Mouse (Mus musculus) midbrain, embryonic 10.5 days (tissue): ENCODE results near the gene Boll. TPM values are rescaled to one million over a fixed set of nuclear protein-coding genes. Genes with fewer than 3 reads are reported as not detected.

Experiments
- DNase-seq: peaks from one replicate; pipeline ENCODE4 v3.0.0-alpha.2; 2017; ENCODE audit warnings: low spot score
- H3K27ac ChIP-seq: fragments of 300-500 bp; sonication (generic); replicated peaks from 2 replicates; pipeline ENCODE4 v1.5.1; 2016; ENCODE audit warnings: mild to moderate bottlenecking
- H3K27me3 ChIP-seq: fragments of 300-500 bp; sonication (generic); 2 replicates; pipeline ENCODE4 v1.6.1; 2016; ENCODE audit warnings: low read depth, mild to moderate bottlenecking; ENCODE audit not compliant: poor library complexity, severe bottlenecking
- H3K36me3 ChIP-seq: fragments of 300-500 bp; sonication (generic); 2 replicates; pipeline ENCODE4 v1.6.1; 2016; ENCODE audit warnings: mild to moderate bottlenecking, moderate library complexity
- H3K4me1 ChIP-seq: fragments of 300-500 bp; sonication (generic); 2 replicates; pipeline ENCODE4 v1.6.1; 2016
- H3K4me3 ChIP-seq: fragments of 300-500 bp; sonication (generic); 2 replicates; pipeline ENCODE4 v1.5.1; 2016; ENCODE audit warnings: mild to moderate bottlenecking, moderate library complexity
- H3K9me3 ChIP-seq: fragments of 300-500 bp; sonication (generic); replicated peaks from 2 replicates; pipeline ENCODE4 v1.6.1; 2016; ENCODE audit warnings: mild to moderate bottlenecking
- WGBS: fragments of 180-500 bp; shearing (Covaris S2); methylation state at CpG from one replicate; pipeline ENCODE4 v1.1.7; 2016; 5-methylcytosine and 5-hydroxymethylcytosine counted together
- polyA plus RNA-seq: library from polyadenylated mRNA; unstranded; fragments of >200 nt; fragmentation: Nextera tagmentation; extraction: Ambion mirVana; gene quantifications from 2 replicates; pipeline ENCODE4 v1.2.1, GENCODE M21; 2016

The Boll gene
- polyA plus RNA-seq, 1 experiment from 2014 or later: 0.23 TPM

DNA sequence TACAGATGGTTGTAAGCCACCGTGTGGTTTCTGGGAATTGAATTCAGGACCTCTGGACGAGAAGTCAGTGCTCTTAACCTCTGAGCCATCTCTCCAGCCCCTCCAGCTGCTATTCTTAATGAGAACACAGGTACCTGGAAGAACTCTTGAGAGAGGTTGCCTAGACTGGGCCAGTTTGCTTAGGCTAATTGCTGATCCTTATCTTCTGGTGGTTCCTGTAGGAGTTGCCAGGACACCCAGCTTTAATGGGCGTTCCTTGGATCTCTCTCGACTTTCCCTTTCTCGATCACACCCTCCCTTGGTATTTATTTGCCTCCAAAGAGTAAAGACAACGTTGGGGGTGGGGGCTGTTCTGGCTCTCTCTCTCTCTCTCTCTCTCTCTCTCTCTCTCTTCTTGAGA is 149.8 kb downstream of the Boll start:
- H3K9me3 ChIP-seq: no peaks in the 10 kb centered on the region
- H3K27me3 ChIP-seq: 0 out of 2 replicates have a peak, but pooled peaks cover 8% of the 10 kb centered on the region
- no peak overlapping the region for H3K4me3 ChIP-seq
- DNase-seq: no peak
- H3K27ac ChIP-seq: no peak overlapping the region
- H3K36me3 ChIP-seq: no peaks in the 10 kb centered on the region
- 86% methylated on average over 6 of the region's 6 CpGs for WGBS
- peaks cover 14% of the 10 kb centered on the region for H3K4me1 ChIP-seq

DNA sequence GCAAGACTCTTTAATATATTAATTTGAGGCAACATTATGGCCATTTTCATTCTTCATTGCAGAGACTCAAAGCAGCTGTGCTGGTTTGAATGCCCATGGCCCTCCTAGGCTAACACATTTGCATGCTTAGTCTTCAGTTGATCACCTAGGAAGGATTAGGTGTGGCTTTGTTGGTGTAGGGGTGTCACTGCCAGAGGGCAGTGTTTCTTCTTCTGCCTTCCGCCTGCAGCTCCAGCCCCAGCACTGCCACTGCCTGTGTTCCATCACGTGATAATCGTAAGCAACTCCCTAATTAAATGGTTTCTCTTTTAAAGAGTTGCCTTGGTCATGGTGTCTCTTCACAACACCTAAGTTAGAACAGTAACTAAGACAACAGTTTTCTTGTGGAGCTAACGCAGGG is 150.5 kb downstream of the Boll start:
- Histone ChIP-seq H3K27me3 (0 out of 2 replicates have a peak, but pooled peaks cover 8% of the 10 kb centered on the region), H3K4me1 (peaks cover 14% of the 10 kb centered on the region), H3K4me3 (no peak overlapping the region), H3K36me3 (no peaks in the 10 kb centered on the region), H3K9me3 (no peaks in the 10 kb centered on the region), H3K27ac (no peak overlapping the region)
- no peak for DNase-seq
- WGBS: 75% methylated on average over 4 of the region's 4 CpGs

DNA sequence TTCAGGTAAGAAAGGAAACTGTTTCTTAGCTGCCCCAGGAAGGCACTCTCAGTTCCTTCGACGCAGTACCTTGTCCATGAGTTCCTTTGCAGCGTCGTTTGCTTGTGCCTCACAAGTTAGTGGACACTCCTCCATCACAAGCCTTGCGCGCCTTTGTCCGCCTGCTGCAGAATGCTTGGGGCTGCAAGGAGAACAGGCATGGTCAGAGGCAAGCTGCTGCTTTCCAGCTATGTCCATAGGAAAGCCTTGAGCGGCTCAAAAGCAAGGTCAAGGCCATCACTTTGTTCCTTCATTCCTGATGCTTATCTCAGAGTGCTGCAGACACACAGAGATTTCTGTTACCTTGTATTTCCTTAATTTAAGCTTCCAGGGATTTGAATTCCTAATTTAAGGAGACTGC is 152.2 kb downstream of the Boll start:
- Histone ChIP-seq H3K4me1 (peaks cover 20% of the 10 kb centered on the region), H3K4me3 (no peak overlapping the region), H3K9me3 (no peaks in the 10 kb centered on the region), H3K36me3 (no peaks in the 10 kb centered on the region), H3K27me3 (0 out of 2 replicates have a peak, but pooled peaks cover 8% of the 10 kb centered on the region), H3K27ac (peak overlapping the region; percentile 13; the same call in 1 of the 2 replicates)
- no peak for DNase-seq
- 80% methylated on average over 8 of the region's 8 CpGs for WGBS

DNA sequence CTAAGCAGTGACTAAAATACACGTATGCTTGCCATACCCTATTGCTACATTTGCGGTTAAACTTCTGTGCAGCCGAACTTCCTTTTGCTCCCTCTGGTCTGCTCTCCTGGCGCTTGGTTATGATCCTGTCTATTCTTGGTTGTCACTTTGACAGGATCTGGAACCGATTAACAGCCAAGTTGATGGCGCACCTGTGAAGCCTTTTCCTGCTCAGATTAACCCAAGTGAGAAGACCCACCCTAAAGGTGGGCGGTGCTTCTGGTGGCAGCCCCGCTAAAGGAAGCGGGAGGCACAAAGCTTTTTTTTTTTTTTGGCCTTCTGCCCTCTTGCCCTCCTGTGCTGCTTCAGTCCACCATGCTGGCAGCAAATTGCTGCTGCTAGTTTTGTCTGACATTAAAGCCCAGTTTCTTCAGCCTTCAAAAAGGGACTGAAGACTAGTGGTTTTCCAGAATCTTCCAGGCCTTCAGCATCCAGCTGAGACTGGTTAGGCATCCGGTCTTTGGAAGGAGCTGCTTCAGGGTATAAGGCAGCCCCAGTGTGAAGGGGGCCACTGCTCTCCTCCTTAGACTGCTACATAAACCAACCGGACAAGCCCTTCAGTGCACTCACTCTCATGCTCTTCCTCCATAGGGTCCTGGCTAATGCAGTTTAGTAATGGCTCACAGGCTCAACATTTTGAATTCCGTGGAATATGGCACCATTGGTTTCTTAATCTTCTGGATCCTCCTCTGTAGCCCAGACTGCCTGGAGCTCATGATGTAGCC is 152.9 kb downstream of the Boll start:
- Histone ChIP-seq H3K4me1 (peaks cover 25% of the 10 kb centered on the region), H3K27me3 (0 out of 2 replicates have a peak, but pooled peaks cover 8% of the 10 kb centered on the region), H3K4me3 (no peak overlapping the region), H3K36me3 (no peaks in the 10 kb centered on the region), H3K9me3 (no peaks in the 10 kb centered on the region), H3K27ac (peak overlapping the region; percentile 13; the same call in 1 of the 2 replicates)
- WGBS: 56% methylated on average over 12 of the region's 12 CpGs
- no peak for DNase-seq

DNA sequence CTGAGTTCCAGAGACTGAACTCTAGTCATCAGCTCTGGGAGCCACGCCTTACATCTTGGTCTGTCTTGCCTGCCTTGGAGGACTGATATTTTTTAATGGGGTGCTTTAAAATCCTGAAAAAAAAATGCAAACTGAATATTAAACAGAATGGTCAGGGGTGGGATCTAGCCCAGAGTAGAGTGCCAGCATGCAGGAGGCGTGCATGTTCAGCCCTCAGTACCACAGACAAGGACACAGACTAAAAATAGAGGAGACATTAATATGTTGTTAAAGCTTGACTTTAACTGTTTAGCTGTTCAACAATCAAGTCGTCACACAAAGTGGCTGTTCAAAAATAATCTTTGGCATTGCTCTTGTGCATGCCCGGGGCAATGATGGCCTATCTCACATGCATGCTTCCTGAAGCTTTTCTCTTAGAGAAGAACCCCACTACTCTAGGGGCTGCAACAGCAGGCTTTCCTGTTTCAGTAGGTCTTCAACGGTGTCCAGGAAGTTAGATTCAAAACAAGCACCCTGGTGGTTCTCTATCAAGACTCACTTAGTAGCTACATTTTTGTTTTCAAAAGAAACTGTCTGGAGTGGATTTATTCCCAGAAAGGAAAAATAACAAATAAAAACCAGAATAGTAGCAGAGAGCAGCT is 154.6 kb downstream of the Boll start:
- H3K27ac ChIP-seq: no peak overlapping the region

DNA sequence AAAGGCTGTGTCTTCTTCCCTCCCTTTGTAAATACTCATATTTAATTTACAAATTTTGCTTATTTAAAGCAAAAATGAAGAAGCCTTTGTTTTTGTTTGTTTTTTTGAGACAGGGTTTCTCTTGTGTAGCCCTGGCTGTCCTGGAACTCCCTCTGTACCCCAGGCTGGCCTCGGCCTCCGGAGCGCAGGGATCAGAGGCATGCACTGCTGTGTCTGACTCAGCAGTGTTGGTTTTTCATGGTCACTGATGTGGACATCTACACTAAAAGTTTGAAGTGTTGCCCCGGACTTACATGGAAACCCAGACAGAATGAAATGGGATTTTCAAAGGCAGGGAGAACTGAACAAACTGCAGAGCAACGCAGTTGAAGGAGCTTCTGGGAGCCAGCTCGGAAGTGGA is 155.7 kb downstream of the Boll start:
- Histone ChIP-seq H3K9me3 (no peaks in the 10 kb centered on the region), H3K4me3 (no peak overlapping the region), H3K4me1 (peaks cover 34% of the 10 kb centered on the region), H3K36me3 (no peaks in the 10 kb centered on the region), H3K27ac (no peak overlapping the region), H3K27me3 (0 out of 2 replicates have a peak, but pooled peaks cover 13% of the 10 kb centered on the region)
- 92% methylated on average over 6 of the region's 6 CpGs for WGBS
- DNase-seq: no peak

More for the DNA sequence above, 154.6 kb downstream of the Boll start:
- 0 out of 2 replicates have a peak, but pooled peaks cover 12% of the 10 kb centered on the region for H3K27me3 ChIP-seq
- H3K4me1 ChIP-seq: peaks cover 34% of the 10 kb centered on the region
- no peaks in the 10 kb centered on the region for H3K36me3 ChIP-seq
- no peak for DNase-seq
- H3K9me3 ChIP-seq: no peaks in the 10 kb centered on the region
- H3K4me3 ChIP-seq: no peak overlapping the region
- WGBS: 82% methylated on average over 5 of the region's 5 CpGs

DNA sequence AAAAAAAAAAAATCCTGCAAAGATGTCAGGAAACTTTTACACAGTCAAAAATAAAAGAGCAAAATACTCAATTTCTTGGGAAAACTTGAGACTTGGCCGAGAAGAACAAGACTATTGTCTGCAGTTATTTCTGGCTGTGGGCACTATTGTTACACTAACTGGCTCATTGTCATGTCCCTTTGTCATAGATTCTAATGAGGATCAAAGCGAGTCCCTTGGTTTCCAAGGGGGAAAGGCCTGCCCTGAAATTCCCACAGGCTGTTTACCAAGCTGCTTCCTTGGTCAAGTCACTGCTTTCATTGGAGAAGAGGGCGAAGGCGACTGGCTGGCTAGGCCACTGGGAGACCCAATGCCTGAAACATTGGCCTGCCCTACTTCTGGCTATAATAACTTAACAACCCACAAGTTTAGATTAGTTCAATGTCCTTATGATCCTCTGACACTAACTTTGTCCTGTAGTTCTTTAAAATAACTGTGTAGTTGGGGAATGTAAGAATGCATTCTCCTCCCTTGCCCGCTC is 157.4 kb downstream of the Boll start:
- Histone ChIP-seq H3K27me3 (peaks cover 24% of the 10 kb centered on the region), H3K4me3 (no peak overlapping the region), H3K9me3 (no peaks in the 10 kb centered on the region), H3K27ac (peak overlapping the region; percentile 78), H3K4me1 (peaks cover 39% of the 10 kb centered on the region), H3K36me3 (no peaks in the 10 kb centered on the region)
- DNase-seq: no peak
- 27% methylated on average over 5 of the region's 5 CpGs for WGBS

DNA sequence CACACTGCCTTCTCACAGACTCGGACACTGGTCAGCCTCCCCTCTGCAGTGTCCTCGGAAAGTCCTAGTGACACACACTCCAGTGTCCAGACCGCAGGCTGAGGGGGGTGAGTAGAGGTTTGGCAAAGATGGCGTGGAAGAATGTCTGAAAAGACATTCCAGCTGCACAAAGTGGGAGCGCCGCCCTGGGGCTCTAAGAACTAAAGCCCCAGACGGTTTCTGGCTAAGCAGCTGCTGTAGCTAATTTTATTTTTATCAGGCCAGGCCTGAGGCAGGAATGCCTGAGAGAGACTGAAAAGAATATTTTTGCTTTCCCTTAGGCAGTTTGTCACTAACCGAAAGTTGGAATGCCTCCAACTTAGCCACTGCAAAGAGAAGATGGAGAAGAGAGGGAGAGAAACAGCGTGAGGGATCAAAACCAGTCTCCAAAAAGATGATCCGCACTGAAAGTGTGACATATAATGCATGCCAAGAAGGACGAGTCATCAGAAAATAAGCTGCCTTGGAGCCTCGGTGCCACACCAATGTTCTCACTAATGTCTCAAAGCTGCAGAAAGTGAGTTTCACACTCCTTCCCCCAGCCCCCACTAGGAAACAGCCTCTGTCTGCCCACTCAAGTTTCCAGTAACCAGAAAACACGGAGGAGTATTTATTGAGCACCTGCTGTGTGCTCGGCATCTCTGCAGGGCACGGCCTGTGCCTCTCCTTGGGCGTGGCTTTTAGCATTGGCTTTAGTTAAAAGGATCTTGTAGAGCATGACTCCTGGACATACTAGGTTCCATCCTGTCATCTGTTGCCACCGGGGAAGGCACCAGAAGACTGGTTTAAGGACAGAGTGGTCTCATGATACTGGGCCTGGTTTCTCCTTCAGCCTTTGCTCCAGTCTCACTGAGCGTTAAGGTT is 161.2 kb downstream of the Boll start:
- WGBS: 77% methylated on average over 18 of the region's 18 CpGs
- Histone ChIP-seq H3K36me3 (no peaks in the 10 kb centered on the region), H3K27me3 (peaks cover 34% of the 10 kb centered on the region), H3K27ac (no peak overlapping the region), H3K4me1 (peaks cover 42% of the 10 kb centered on the region), H3K4me3 (no peak overlapping the region), H3K9me3 (no peaks in the 10 kb centered on the region)
- DNase-seq: no peak

DNA sequence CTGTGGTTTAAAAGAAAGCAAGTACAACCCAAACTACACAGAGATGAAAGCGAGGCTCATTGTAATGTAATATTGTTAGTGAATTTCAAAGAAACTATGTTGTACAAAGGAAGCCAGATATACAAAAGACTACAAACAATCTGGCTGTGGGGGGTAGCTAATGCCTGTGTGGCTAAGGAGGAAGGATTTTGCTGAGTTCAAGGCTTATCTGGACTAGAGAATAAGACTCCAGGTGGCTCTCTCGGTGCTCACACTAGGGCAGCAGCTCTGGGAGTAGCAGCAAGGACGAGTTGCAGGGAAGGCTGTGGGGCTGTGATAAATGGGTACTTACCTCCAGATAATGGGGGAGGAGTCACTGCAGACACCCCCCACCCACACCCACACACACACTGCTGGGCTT is 164.6 kb downstream of the Boll start:
- Histone ChIP-seq H3K27me3 (peaks cover 60% of the 10 kb centered on the region), H3K9me3 (no peaks in the 10 kb centered on the region), H3K4me3 (no peak overlapping the region), H3K36me3 (no peaks in the 10 kb centered on the region), H3K27ac (peak overlapping the region; percentile 39), H3K4me1 (peaks cover 50% of the 10 kb centered on the region)
- no peak for DNase-seq
- 7% methylated on average over 3 of the region's 3 CpGs for WGBS

Other genes starting within 250 kb of the Boll start
- 129 and 135 TPM in 2 replicates for gene Mob4, start 232.2 kb downstream of the Boll start, polyA plus RNA-seq
- 5.8 TPM in 2 replicates for gene Rftn2, start 136.7 kb downstream of the Boll start, polyA plus RNA-seq
- gene Mars2, start 126.3 kb downstream of the Boll start, polyA plus RNA-seq: 2.8 and 3.2 TPM in 2 replicates
- 0.93 and 1.0 TPM in 2 replicates for gene Plcl1, start 42.5 kb upstream of the Boll start, polyA plus RNA-seq